Mouse (Mus musculus) kidney, adult 11 months (tissue): ENCODE measurements around the gene Slc22a12.
A peak's percentile ranks its signal among the peaks of the same experiment; 100 is the strongest.

Experiments
- DNase-seq: peaks from one replicate; pipeline ENCODE4 v3.0.0; 2022

Gene Slc22a12

DNA sequence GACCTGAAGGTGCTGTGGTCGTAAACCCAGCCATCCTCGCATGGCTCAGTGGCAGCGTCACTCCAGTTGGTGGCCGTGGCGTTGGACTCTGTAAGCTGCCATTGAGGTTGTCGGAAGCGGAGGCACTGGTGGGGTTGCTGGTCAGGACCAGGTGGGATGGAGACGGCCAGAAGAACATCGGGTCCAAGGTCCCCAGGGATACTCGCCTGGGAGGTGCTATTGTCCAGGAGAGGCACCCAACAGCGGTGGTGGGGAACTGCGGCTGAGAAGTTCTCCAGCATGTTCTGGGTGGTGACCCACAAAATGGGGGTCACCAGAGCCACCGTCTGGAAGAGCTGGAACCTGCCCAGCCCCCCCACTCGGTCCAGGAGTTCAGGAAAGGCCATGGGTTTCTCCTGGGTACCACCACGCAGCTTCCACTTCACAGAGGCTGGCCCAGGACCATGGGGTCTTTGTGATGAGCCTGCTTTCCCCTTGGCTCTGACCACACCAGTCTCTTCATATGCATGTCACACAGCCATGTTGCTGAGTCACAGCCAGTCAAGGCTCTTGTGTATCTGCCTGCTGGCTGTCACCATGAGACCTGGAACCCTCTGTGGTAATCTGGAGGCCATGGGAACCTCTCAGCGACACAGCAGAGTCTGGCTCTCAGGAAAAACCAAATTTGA lies at the start of gene Slc22a12:
Gene Slc22a12 (minus strand): TSS at position 666 of the 668 bp plus-strand sequence.
- DNase-seq, result no peak

- peak; percentile 65 for DNase-seq
Observed at GRCm38 (mm10) chr19:6572001-6572400, 29.2 kb upstream of the Slc22a12 start.

DNA sequence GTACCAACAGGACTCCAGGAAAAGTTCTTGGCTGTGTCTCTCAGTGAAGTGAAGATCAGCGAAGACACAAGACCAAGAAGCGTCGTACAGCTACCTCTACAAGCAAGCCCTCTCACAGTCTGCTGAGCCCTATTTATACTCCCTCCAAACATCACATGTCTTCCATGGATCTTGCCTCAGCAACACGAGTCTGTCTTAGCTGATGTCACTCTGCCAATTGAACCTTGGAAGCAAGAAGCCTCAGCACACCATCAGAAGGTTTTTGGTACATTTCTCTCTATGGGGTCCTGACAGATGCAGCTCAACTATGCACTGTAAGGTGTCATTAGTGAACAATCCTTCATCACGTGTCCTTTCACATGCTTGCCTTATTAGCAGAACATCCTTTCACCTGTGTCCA lies 28.6 kb upstream of the Slc22a12 start:
- DNase-seq, result peak; percentile 40

GRCm38 (mm10) chr19:6569561-6569960 lies 26.7 kb upstream of the Slc22a12 start:
- DNase-seq, result no peak

- DNase-seq, result no peak
Observed at GRCm38 (mm10) chr19:6569021-6569420, 26.2 kb upstream of the Slc22a12 start.

GRCm38 (mm10) chr19:6566450-6566849 lies 23.6 kb upstream of the Slc22a12 start:
- DNase-seq, result no peak

- no peak for DNase-seq
Observed at GRCm38 (mm10) chr19:6565136-6565535, 22.3 kb upstream of the Slc22a12 start.

- DNase-seq, result no peak
Observed at GRCm38 (mm10) chr19:6560246-6560815, 17.5 kb upstream of the Slc22a12 start.

GRCm38 (mm10) chr19:6559576-6559975 lies 16.7 kb upstream of the Slc22a12 start:
- DNase-seq, result no peak

DNA sequence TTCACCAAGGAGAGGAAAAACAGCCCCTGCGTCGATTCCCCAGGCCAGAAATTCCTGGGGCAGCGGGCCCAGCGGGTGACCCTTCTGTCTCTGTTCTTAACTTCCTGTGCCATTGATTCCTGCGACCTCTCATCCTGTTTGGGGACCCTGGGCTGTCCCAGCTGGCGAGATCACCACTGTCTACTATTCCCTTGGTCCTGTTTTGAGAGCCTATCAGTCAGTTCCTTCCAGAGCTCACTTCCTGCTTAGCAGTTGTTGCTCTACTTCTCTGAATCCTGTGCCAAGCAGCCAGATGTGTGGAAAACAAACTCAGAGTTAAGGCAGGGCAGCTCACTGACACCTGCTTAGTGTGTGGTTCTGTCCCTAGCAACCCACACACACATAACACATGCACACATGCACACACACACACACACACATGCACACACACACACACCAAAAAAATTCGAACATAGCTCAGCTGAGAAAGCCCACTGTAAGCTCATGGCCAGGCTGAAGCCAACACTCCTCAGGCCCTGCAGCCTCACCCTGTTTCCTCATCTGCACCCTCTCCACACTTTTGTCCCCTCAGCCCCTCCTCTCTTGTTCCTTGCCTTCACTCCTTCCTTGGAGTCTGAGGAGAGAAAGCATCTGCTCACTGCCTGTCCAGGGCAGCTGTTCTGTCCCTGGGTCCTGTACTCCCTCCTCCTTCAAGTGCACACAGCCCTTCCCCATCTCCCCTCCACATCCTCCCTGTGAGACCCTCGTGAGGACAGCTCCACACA lies 11.2 kb upstream of the Slc22a12 start:
- DNase-seq, result no peak

- DNase-seq, result no peak
Observed at GRCm38 (mm10) chr19:6553174-6553573, 10.3 kb upstream of the Slc22a12 start.

DNA sequence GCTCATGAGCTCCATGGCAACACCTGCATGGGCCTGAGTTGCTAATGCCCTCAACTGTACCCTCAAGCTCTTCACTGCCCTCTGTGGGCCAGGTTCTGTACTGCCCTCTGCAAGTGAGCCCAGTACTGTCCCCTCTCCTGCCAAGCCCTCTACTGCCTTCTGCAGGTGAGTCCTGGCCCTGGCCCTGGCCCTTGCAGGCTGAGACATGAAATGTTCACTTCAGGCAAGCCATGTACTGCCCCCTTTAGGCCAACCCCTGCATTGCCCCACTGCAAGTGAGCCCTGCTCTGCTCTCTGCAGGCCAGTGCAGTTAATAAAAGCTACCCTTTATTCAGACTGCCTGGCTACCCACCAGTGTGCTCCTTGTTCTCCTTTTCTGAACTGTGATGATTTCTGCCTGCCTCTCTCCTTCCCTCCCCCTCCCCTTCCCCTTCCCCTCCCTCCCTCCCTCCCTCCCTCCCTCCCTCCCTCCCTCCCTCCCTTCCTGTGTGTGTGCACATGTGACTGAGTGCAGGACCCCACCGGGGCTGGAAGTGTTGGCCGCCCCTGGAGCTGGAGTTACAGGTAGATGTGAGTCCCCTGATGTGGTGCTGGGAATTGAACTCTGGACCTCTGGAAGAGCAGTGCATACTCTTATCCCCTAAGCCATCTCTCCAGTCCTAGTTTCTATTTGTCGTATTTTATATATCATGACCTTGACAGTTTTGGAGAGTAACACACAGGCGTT lies 9.6 kb upstream of the Slc22a12 start:
- peak; percentile 87 for DNase-seq

DNA sequence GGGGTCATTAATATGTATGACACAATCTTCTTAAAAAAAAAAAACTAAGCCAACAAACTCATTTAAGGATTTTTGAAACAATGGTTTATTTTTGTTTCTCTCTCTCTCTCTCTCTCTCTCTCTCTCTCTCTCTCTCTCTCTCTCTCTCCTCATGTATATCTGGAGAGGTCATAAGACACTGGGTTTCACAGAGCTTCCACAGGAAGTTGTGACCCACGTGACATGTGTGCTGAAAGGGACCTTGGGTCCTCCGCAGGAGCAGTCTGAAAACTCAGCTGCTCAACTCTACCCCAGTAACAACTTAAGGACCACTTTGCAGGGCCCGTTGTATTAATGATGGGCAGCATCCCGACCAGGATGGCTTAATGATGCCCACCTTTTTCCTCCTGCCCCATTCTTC lies 8.4 kb upstream of the Slc22a12 start:
- DNase-seq, result no peak

DNA sequence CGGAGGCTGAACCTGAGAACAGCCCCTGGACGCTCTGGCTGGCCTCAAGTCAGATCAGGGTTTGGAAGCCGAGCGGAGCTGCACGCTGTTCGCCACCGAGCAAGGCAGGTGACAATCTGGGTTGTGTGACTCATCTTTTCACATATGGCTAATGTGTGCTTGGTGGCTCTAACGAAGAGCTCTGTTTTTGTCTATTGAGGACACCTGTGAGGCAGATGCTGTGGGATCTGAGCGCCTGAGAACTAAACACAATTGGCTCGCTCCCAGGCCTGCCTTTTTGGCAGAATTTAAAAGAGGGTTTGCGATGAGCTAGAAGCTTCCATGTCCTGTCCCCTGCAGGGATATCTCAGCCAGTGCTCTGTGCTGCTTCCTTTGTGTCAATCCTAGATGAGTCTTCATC lies 6.7 kb upstream of the Slc22a12 start:
- DNase-seq, result no peak

DNA sequence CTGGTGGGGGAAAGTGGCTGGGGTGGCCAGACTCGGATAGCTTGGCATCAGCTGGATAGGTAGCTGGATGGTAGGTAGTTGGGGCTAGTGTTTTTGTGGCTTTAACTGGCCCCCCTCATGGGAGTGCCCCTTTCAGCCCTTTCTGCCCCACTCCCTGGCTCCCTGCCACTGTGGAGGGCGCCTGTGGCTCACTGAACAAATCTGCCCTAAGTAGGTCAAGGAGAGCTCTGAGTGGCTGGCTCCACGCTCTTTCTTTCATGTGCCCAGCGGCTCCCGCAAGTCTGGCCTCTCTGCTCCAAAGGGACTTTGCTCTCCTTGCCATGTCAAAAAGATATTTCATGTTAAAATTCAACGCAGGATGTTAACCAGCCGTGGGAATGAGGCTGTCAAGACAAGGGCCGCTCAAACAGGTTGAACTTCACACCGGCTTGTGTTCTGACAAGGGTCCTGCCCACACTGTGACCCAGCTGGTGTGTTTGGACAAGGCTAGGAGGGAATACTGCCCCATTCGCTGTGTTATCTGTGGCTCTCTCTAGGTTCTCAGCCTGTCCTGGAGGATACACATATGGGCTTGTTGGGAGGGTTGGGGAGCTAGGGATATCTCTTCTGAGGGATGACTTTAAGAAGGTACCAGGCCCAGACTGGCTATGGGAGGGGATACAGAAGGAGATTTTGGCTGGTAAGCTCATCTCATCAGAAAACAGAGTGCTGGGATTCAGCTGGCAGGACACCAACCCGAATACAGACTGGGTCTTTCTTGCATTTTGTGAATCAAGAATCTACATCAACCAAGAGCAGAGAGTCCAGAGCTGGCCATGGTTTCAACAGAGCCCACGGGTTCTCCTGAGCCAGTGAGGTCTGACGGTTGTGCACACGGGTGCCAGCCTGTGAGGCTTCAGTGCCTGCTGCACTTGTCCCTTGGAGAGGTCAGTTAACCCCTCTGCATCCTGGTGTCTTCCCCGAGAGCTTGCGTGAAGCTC lies 5.9 kb upstream of the Slc22a12 start:
- DNase-seq, result peak; percentile 90

- DNase-seq, result no peak
Observed at GRCm38 (mm10) chr19:6547801-6548200, 5.0 kb upstream of the Slc22a12 start.

DNA sequence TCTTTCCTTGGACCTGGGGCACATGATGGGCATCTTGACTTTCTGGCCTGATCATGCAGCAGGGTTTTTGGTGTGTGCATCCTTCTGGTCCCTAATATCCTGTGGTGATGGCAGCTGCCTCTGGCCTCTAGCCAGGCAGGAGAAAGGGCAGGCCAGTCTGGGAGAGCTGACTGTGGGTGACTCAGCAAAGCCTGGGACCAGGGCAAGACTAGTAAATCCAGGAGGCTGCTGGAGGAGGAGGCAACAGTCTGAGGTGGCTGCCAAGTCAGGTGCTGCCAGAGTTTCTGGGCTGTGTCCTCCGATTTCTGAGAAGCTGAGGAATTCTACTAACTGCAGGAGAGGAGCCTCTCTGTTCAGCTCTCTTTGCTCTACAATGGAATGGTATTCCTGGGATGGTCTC lies 3.3 kb upstream of the Slc22a12 start:
- DNase-seq, result peak; percentile 91

- DNase-seq, result no peak
Observed at GRCm38 (mm10) chr19:6545481-6545880, 2.6 kb upstream of the Slc22a12 start.

DNA sequence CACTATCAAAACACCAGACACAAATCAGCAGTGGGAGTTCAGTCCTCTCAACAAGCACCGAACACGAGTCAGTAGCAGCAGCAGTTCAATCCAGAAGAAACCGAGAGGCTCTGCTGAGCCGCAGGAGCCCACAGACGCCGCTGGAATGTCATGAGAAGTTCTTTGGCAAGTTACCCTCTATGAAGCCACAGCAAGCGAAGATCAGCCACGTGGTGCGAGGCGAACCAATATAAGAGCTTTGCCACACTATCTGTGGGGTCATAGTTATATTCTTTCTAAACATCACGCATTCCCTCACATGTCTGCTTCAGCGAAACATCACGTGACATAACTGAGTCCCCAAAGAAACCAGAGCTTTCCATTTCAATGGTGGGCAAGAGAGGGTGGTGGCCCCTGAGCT lies 1.9 kb upstream of the Slc22a12 start:
- no peak for DNase-seq

- no peak for DNase-seq
Observed at GRCm38 (mm10) chr19:6543518-6543917, 686 bp upstream of the Slc22a12 start.

DNA sequence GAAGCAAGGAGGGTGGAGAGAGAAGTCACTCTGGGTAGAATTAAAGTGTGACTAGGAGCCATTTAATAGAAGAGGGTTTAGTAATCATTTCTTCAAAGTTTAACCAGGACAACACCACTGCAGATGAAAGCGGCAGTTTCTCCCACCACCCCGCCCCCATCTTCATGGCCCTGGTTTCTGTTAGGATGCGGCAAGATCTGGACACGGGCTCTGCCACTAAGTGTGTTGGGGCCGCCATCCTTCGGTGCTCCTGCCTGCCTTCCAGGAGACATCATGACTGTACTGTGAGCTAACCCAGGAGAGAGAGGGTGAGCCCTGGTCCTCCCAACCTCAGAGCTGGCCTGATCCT lies 177 bp upstream of the Slc22a12 start:
- peak; percentile 55 for DNase-seq

DNA sequence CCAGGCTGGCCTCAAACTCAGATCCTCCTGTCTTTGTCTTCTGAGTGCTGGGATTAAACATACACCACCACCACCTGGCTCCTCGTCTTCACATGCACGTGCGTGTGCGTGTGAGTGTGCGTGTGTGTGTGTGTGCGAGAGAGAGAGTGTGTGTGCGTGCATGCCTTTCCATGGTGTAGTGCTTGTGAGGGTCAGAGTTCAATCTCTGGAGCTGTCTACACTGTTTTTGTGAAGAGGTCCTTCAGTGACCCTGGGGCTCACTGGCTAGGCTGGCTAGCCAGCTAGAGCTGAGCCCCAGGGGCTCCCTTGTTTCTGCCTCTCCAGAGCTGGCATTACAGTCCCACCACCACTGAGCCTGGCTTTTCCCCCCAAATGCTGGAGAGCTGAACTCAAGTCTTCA lies 1.3 kb downstream of the Slc22a12 start:
- DNase-seq, result no peak
